In the genomic region with DNA sequence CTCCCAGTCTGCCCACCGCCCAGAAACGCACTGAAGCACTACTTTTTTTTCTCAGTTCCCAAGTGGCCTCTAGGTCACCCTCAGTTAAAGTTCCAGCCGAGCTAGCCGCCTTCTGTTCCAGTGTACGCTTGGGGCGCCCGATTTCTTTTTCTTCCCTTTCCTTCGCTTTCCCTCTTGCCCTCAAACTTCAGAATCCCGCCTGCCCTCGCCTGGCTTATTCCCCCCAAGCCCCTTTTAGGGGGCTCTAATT, we compare ENCODE assay signal across 9 mouse cellular contexts. TPM values are rescaled to one million over a fixed set of nuclear protein-coding genes. Genes with fewer than 3 reads are reported as not detected.
DNase-seq lines count a peak whose midpoint lies in the region; ATAC-seq and TF ChIP-seq lines count a peak whose summit lies in the region.
"Had no signal": no experiment of that assay in that cellular context is flagged by ENCODE, and none has a peak within 500 bp of the region (broad histone marks: within the 10 kb centered on the region; RNA-seq: fewer than 3 reads in every experiment).

No protein-coding gene starts in this region.

- H3K4me1 ChIP-seq in midbrain, embryonic 10.5 days = peaks cover 15% of the 10 kb centered on the region
- no peaks in the 10 kb centered on the region for H3K4me1 ChIP-seq in midbrain, postnatal 0 days (ENCODE audit: insufficient read depth, low read length)
- H3K4me1 ChIP-seq in intestine, embryonic 14.5 days (replicated peaks; ENCODE audit: control insufficient read depth, insufficient read depth, low read length) = peaks cover 49% of the 10 kb centered on the region
- peaks cover 39% of the 10 kb centered on the region for H3K4me1 ChIP-seq in limb, embryonic 15.5 days

- no peak overlapping the region for H3K4me2 ChIP-seq in midbrain, postnatal 0 days (ENCODE audit: low read depth, low read length, poor library complexity, severe bottlenecking)
- peak overlapping the region; percentile 78 for H3K4me2 ChIP-seq in intestine, embryonic 14.5 days (ENCODE audit: low read length)
- H3K4me2 ChIP-seq in limb, embryonic 15.5 days = peak overlapping the region; percentile 95

- H3K27ac ChIP-seq in midbrain, embryonic 10.5 days (replicated peaks) = no peak overlapping the region
- no peak overlapping the region for H3K27ac ChIP-seq in midbrain, postnatal 0 days (ENCODE audit: low read depth, low read length)
- peak overlapping the region; percentile 81 for H3K27ac ChIP-seq in intestine, embryonic 14.5 days (ENCODE audit: low read depth)
- H3K27ac ChIP-seq in limb, embryonic 15.5 days = no peak overlapping the region
- H3K27ac ChIP-seq: midbrain, embryonic 12.5 days had no signal

- no peaks in the 10 kb centered on the region for H3K36me3 ChIP-seq in midbrain, embryonic 10.5 days
- H3K36me3 ChIP-seq in midbrain, postnatal 0 days (ENCODE audit: insufficient read depth, low read length) = no peaks in the 10 kb centered on the region
- H3K36me3 ChIP-seq in intestine, embryonic 14.5 days (ENCODE audit: control insufficient read depth, insufficient read depth, low read length) = peaks cover 11% of the 10 kb centered on the region; the same call in 1 of the 2 replicates
- peaks cover 8% of the 10 kb centered on the region; the same call in 1 of the 2 replicates for H3K36me3 ChIP-seq in limb, embryonic 15.5 days
- H3K36me3 ChIP-seq: midbrain, embryonic 12.5 days had no signal

- H3K9me3 ChIP-seq in midbrain, embryonic 10.5 days (replicated peaks) = no peaks in the 10 kb centered on the region
- no peaks in the 10 kb centered on the region for H3K9me3 ChIP-seq in midbrain, postnatal 0 days (ENCODE audit: low read length)
- H3K9me3 ChIP-seq in intestine, embryonic 14.5 days (ENCODE audit: control insufficient read depth, low read length) = no peaks in the 10 kb centered on the region
- no peaks in the 10 kb centered on the region for H3K9me3 ChIP-seq in limb, embryonic 15.5 days
- H3K9me3 ChIP-seq: midbrain, embryonic 12.5 days had no signal

- no peak for TF ChIP-seq CTCF in midbrain, postnatal 0 days (IDR thresholded peaks at IDR 0.05)

- H3K4me3 ChIP-seq in midbrain, embryonic 10.5 days = no peak overlapping the region
- H3K4me3 ChIP-seq in midbrain, postnatal 0 days (ENCODE audit: low read depth, low read length) = no peak overlapping the region; the same call in 1 of the 2 replicates
- peak overlapping the region; percentile 67 for H3K4me3 ChIP-seq in intestine, embryonic 14.5 days (ENCODE audit: low read depth, low read length)
- H3K4me3 ChIP-seq in limb, embryonic 15.5 days = peak overlapping the region; percentile 49

- ATAC-seq in midbrain, postnatal 0 days (ENCODE audit: low FRiP score) = no peak
- ATAC-seq in intestine, embryonic 14.5 days (replicated peaks; ENCODE audit: low FRiP score, low TSS enrichment, low read depth) = no peak
- ATAC-seq in limb, embryonic 15.5 days (ENCODE audit: insufficient number of reproducible peaks, low FRiP score, low TSS enrichment, low read depth) = no peak

- DNase-seq in midbrain, embryonic 10.5 days (ENCODE audit: low spot score) = peak; percentile 60
- no peak for DNase-seq in midbrain, postnatal 0 days (ENCODE audit: low spot score)
- peak; percentile 72 for DNase-seq in intestine, embryonic 14.5 days (ENCODE audit: low spot score)
- no peak for DNase-seq in layer of hippocampus, postnatal 14 days (ENCODE audit: low spot score in 2 of 2)
- no peak for DNase-seq in MN1 (ENCODE audit: low spot score)
- DNase-seq in cerebellum, adult 11 months = no peak

- H3K9ac ChIP-seq in midbrain, postnatal 0 days (replicated peaks; ENCODE audit: low read length, poor library complexity, severe bottlenecking) = no peak overlapping the region
- peak overlapping the region; percentile 97 for H3K9ac ChIP-seq in intestine, embryonic 14.5 days (ENCODE audit: low read length)
- H3K9ac ChIP-seq in limb, embryonic 15.5 days = no peak overlapping the region
- H3K9ac ChIP-seq: midbrain, embryonic 12.5 days had no signal

- H3K27me3 ChIP-seq in midbrain, embryonic 10.5 days (ENCODE audit: low read depth, poor library complexity, severe bottlenecking) = peaks cover 100% of the 10 kb centered on the region
- H3K27me3 ChIP-seq in midbrain, postnatal 0 days (ENCODE audit: insufficient read depth, low read length) = peaks cover 98% of the 10 kb centered on the region
- peaks cover 21% of the 10 kb centered on the region for H3K27me3 ChIP-seq in intestine, embryonic 14.5 days (replicated peaks; ENCODE audit: control insufficient read depth, insufficient read depth, low read length)
- peaks cover 68% of the 10 kb centered on the region for H3K27me3 ChIP-seq in limb, embryonic 15.5 days

- 0% methylated on average over 10 of the region's 10 CpGs for WGBS in midbrain, embryonic 10.5 days
- WGBS in midbrain, postnatal 0 days = under 1% methylated on average over 10 of the region's 10 CpGs
- 18% methylated on average over 10 of the region's 10 CpGs for WGBS in intestine, embryonic 14.5 days
- WGBS in limb, embryonic 15.5 days = 44% methylated on average over 10 of the region's 10 CpGs

RNA-seq across cellular contexts. Expression of gene Hoxa5, which starts 1.3 kb away (rescaled TPM):
- not detected in 2 replicates for polyA plus RNA-seq in midbrain, embryonic 10.5 days (2016; fragmentation: Nextera tagmentation; extraction: Ambion mirVana)
- total RNA-seq in midbrain, postnatal 0 days (2014; rRNA removed) = 10.4 TPM in 1 of 2 replicates, not detected in the other
- not detected in 2 replicates for polyA plus RNA-seq in midbrain, postnatal 0 days (2015; fragmentation: Nextera tagmentation; extraction: Ambion mirVana)
- polyA plus RNA-seq in intestine, embryonic 14.5 days (2014; fragmentation: Nextera tagmentation; extraction: Ambion mirVana) = 30.1 and 34.1 TPM in 2 replicates
- polyA plus RNA-seq in limb, embryonic 15.5 days (2015; fragmentation: Nextera tagmentation; extraction: Ambion mirVana) = 1.7 and 2.1 TPM in 2 replicates
- total RNA-seq in layer of hippocampus, postnatal 14 days (2021) = not detected
- polyA plus RNA-seq: midbrain, embryonic 12.5 days had no signal

RNA-seq across cellular contexts. Expression of gene Hoxa6, which starts 5.5 kb away (rescaled TPM):
- polyA plus RNA-seq in midbrain, embryonic 10.5 days (2016; fragmentation: Nextera tagmentation; extraction: Ambion mirVana) = not detected in 2 replicates
- not detected in 2 replicates for total RNA-seq in midbrain, postnatal 0 days (2014; rRNA removed)
- polyA plus RNA-seq in midbrain, postnatal 0 days (2015; fragmentation: Nextera tagmentation; extraction: Ambion mirVana) = not detected in 2 replicates
- 2.5 and 3.9 TPM in 2 replicates for polyA plus RNA-seq in intestine, embryonic 14.5 days (2014; fragmentation: Nextera tagmentation; extraction: Ambion mirVana)
- 0.41 and 1.1 TPM in 2 replicates for polyA plus RNA-seq in limb, embryonic 15.5 days (2015; fragmentation: Nextera tagmentation; extraction: Ambion mirVana)
- total RNA-seq in layer of hippocampus, postnatal 14 days (2021) = not detected
- total RNA-seq: heart, adult 18-20 months had no signal
- polyA plus RNA-seq: midbrain, embryonic 12.5 days had no signal

RNA-seq across cellular contexts. Expression of gene Hoxa3, which starts 10.1 kb away (rescaled TPM):
- not detected in 2 replicates for polyA plus RNA-seq in midbrain, embryonic 10.5 days (2016; fragmentation: Nextera tagmentation; extraction: Ambion mirVana)
- total RNA-seq in midbrain, postnatal 0 days (2014; rRNA removed) = 1.6 TPM in 1 of 2 replicates, not detected in the other
- not detected in 2 replicates for polyA plus RNA-seq in midbrain, postnatal 0 days (2015; fragmentation: Nextera tagmentation; extraction: Ambion mirVana)
- 9.2 and 9.7 TPM in 2 replicates for polyA plus RNA-seq in intestine, embryonic 14.5 days (2014; fragmentation: Nextera tagmentation; extraction: Ambion mirVana)
- polyA plus RNA-seq in limb, embryonic 15.5 days (2015; fragmentation: Nextera tagmentation; extraction: Ambion mirVana) = 2.2 and 2.5 TPM in 2 replicates
- total RNA-seq in layer of hippocampus, postnatal 14 days (2021) = not detected
- polyA plus RNA-seq: midbrain, embryonic 12.5 days had no signal

RNA-seq across cellular contexts. Expression of gene Gm28308, which starts 10.1 kb away (rescaled TPM):
- not detected in 2 replicates for polyA plus RNA-seq in midbrain, embryonic 10.5 days (2016; fragmentation: Nextera tagmentation; extraction: Ambion mirVana)
- total RNA-seq in midbrain, postnatal 0 days (2014; rRNA removed) = not detected in 2 replicates
- not detected in 2 replicates for polyA plus RNA-seq in midbrain, postnatal 0 days (2015; fragmentation: Nextera tagmentation; extraction: Ambion mirVana)
- polyA plus RNA-seq in intestine, embryonic 14.5 days (2014; fragmentation: Nextera tagmentation; extraction: Ambion mirVana) = not detected in 2 replicates
- 0.70 TPM in 1 of 2 replicates, not detected in the other for polyA plus RNA-seq in limb, embryonic 15.5 days (2015; fragmentation: Nextera tagmentation; extraction: Ambion mirVana)
- total RNA-seq in layer of hippocampus, postnatal 14 days (2021) = not detected
- total RNA-seq: heart, adult 18-20 months had no signal
- polyA plus RNA-seq: midbrain, embryonic 12.5 days had no signal

RNA-seq across cellular contexts. Expression of gene Hoxa4, which starts 11.5 kb away (rescaled TPM):
- polyA plus RNA-seq in midbrain, embryonic 10.5 days (2016; fragmentation: Nextera tagmentation; extraction: Ambion mirVana) = not detected in 2 replicates
- 0.22 TPM in 1 of 2 replicates, not detected in the other for total RNA-seq in midbrain, postnatal 0 days (2014; rRNA removed)
- not detected in 2 replicates for polyA plus RNA-seq in midbrain, postnatal 0 days (2015; fragmentation: Nextera tagmentation; extraction: Ambion mirVana)
- 7.5 and 7.7 TPM in 2 replicates for polyA plus RNA-seq in intestine, embryonic 14.5 days (2014; fragmentation: Nextera tagmentation; extraction: Ambion mirVana)
- polyA plus RNA-seq in limb, embryonic 15.5 days (2015; fragmentation: Nextera tagmentation; extraction: Ambion mirVana) = 0.52 and 0.63 TPM in 2 replicates
- total RNA-seq in layer of hippocampus, postnatal 14 days (2021) = not detected
- polyA plus RNA-seq: midbrain, embryonic 12.5 days had no signal

Comparison
In these comparisons a context has a peak if more than half of its experiments do, and no peak if none do; other contexts are left out.
1. DNase-seq: peak in midbrain, embryonic 10.5 days (single experiment) and intestine, embryonic 14.5 days (single experiment); none in midbrain, postnatal 0 days (single experiment), layer of hippocampus, postnatal 14 days (0 of 2), MN1 (single experiment) and cerebellum, adult 11 months (single experiment).
2. H3K4me3 ChIP-seq: peak in intestine, embryonic 14.5 days (single experiment) and limb, embryonic 15.5 days (single experiment); none in midbrain, embryonic 10.5 days (single experiment) and midbrain, postnatal 0 days (single experiment).